Mouse (Mus musculus): Measurements from ENCODE around the gene Gm47841.

GRCm38 (mm10) chr15:101052560-101053501 lies 5.6 kb upstream of the Gm47841 start:
- TF ChIP-seq POLR2A (IDR thresholded peaks at IDR 0.05; ENCODE audit: insufficient read depth, low read depth, low read length), result no peak
- TF ChIP-seq CTCF (IDR thresholded peaks at IDR 0.05), result peak; percentile 33; the same call in 1 of the 2 replicates
- TF ChIP-seq EP300 (IDR thresholded peaks at IDR 0.05; ENCODE audit: insufficient read depth, low read depth, low read length), result no peak

All from heart, adult 2 months (tissue).